Mouse (Mus musculus) kidney, embryonic 16.5 days (tissue): ENCODE measurements at regions not wholly inside any gene's neighbourhood (a gene's known extent, or its start where the extent isn't known, plus 50 kb on each side); places are given as distances from the start of the nearest gene placed in this dataset.

Source experiments
- ATAC-seq: fragments of 200-750 bp; cut with Nextera tagmentation; 2 replicates; pipeline ENCODE4 v1.8.0; 2017; ENCODE audit warnings: moderate TSS enrichment; ENCODE audit not compliant: low FRiP score, low TSS enrichment
- H3K27ac ChIP-seq: fragments of 300-500 bp; sonication (generic); 2 replicates; pipeline ENCODE4 v1.5.1; 2014; ENCODE audit warnings: low read length
- H3K27me3 ChIP-seq: fragments of 300-500 bp; sonication (generic); 2 replicates; pipeline ENCODE4 v1.6.1; 2014; ENCODE audit warnings: low read length, control low read depth, mixed read lengths; ENCODE audit not compliant: insufficient read depth
- H3K36me3 ChIP-seq: fragments of 300-500 bp; sonication (generic); 2 replicates; pipeline ENCODE4 v1.6.1; 2014; ENCODE audit warnings: low read length, control low read depth, mixed read lengths; ENCODE audit not compliant: insufficient read depth
- H3K4me1 ChIP-seq: fragments of 300-500 bp; sonication (generic); 2 replicates; pipeline ENCODE4 v1.6.1; 2014; ENCODE audit warnings: low read length, control low read depth, mixed read lengths; ENCODE audit not compliant: insufficient read depth
- H3K4me2 ChIP-seq: fragments of 300-500 bp; sonication (generic); replicated peaks from 2 replicates; pipeline ENCODE4 v1.6.1; 2014; ENCODE audit warnings: low read depth, low read length
- H3K4me3 ChIP-seq: fragments of 300-500 bp; sonication (generic); 2 replicates; pipeline ENCODE4 v1.5.1; 2014; ENCODE audit warnings: mild to moderate bottlenecking, low read length
- H3K9ac ChIP-seq: fragments of 300-500 bp; sonication (generic); replicated peaks from 2 replicates; pipeline ENCODE4 v1.6.1; 2014; ENCODE audit warnings: low read length
- H3K9me3 ChIP-seq: fragments of 300-500 bp; sonication (generic); 2 replicates; pipeline ENCODE4 v1.6.1; 2016; ENCODE audit warnings: low read length, control low read depth
- WGBS: fragments of 180-500 bp; shearing (Covaris S2); extraction: QIAGEN DNeasy Blood & Tissue Kit; methylation state at CpG from one replicate; pipeline ENCODE4 v1.1.7; 2014; 5-methylcytosine and 5-hydroxymethylcytosine counted together

GRCm38 (mm10) chr17:72993134-72993533, 75.0 kb downstream of the Lbh start:
- H3K4me2 ChIP-seq = no peak overlapping the region
- peaks cover 17% of the 10 kb centered on the region for H3K4me1 ChIP-seq
- H3K9me3 ChIP-seq = no peaks in the 10 kb centered on the region
- H3K36me3 ChIP-seq = no peaks in the 10 kb centered on the region
- H3K9ac ChIP-seq = no peak overlapping the region
- H3K27ac ChIP-seq = no peak overlapping the region
- no peaks in the 10 kb centered on the region for H3K27me3 ChIP-seq
- no peak overlapping the region for H3K4me3 ChIP-seq
- no peak for ATAC-seq

- H3K9me3 ChIP-seq = no peaks in the 10 kb centered on the region
Observed at GRCm38 (mm10) chr17:72993626-72994025, 75.5 kb downstream of the Lbh start.

GRCm38 (mm10) chr17:72996539-72996938, 78.4 kb downstream of the Lbh start:
- WGBS = 66% methylated on average over 7 of the region's 7 CpGs
- Histone ChIP-seq H3K27me3 (no peaks in the 10 kb centered on the region), H3K4me2 (no peak overlapping the region), H3K9me3 (no peaks in the 10 kb centered on the region), H3K4me3 (no peak overlapping the region), H3K4me1 (peaks cover 17% of the 10 kb centered on the region), H3K36me3 (no peaks in the 10 kb centered on the region), H3K9ac (no peak overlapping the region; the same call in 1 of the 2 replicates), H3K27ac (no peak overlapping the region; the same call in 1 of the 2 replicates)
- ATAC-seq = no peak

More at GRCm38 (mm10) chr17:72993626-72994025, 75.5 kb downstream of the Lbh start:
- 73% methylated on average over 7 of the region's 7 CpGs for WGBS
- Histone ChIP-seq H3K36me3 (no peaks in the 10 kb centered on the region), H3K4me3 (no peak overlapping the region), H3K4me2 (no peak overlapping the region), H3K27ac (no peak overlapping the region), H3K4me1 (peaks cover 17% of the 10 kb centered on the region), H3K9ac (no peak overlapping the region), H3K27me3 (no peaks in the 10 kb centered on the region)
- ATAC-seq = no peak

- Histone ChIP-seq H3K9ac (no peak overlapping the region), H3K4me3 (no peak overlapping the region), H3K4me1 (peaks cover 17% of the 10 kb centered on the region), H3K9me3 (no peaks in the 10 kb centered on the region), H3K4me2 (no peak overlapping the region), H3K27ac (peak overlapping the region; percentile 60), H3K36me3 (no peaks in the 10 kb centered on the region), H3K27me3 (no peaks in the 10 kb centered on the region)
- WGBS = 3% methylated on average over 5 of the region's 5 CpGs
- peak; percentile 82 for ATAC-seq
Observed at GRCm38 (mm10) chr17:72997301-72997921, 79.3 kb downstream of the Lbh start.

- Histone ChIP-seq H3K4me1 (0 out of 2 replicates have a peak, but pooled peaks cover 2% of the 10 kb centered on the region), H3K9me3 (no peaks in the 10 kb centered on the region), H3K27me3 (no peaks in the 10 kb centered on the region), H3K4me3 (no peak overlapping the region), H3K9ac (no peak overlapping the region), H3K4me2 (no peak overlapping the region), H3K36me3 (no peaks in the 10 kb centered on the region), H3K27ac (no peak overlapping the region)
- WGBS = 37% methylated on average over 9 of the region's 9 CpGs
- no peak for ATAC-seq
Observed at GRCm38 (mm10) chr17:73005100-73005499, 87.0 kb downstream of the Lbh start.

- no peaks in the 10 kb centered on the region for H3K9me3 ChIP-seq
- H3K4me2 ChIP-seq = no peak overlapping the region
- H3K9ac ChIP-seq = no peak overlapping the region
- WGBS = 55% methylated on average over 4 of the region's 4 CpGs
- peak overlapping the region; percentile 37; the same call in 1 of the 2 replicates for H3K27ac ChIP-seq
- peaks cover 18% of the 10 kb centered on the region for H3K4me1 ChIP-seq
- no peaks in the 10 kb centered on the region for H3K27me3 ChIP-seq
- no peaks in the 10 kb centered on the region for H3K36me3 ChIP-seq
- H3K4me3 ChIP-seq = no peak overlapping the region
- ATAC-seq = no peak
Observed at GRCm38 (mm10) chr17:73008901-73009300, 90.8 kb downstream of the Lbh start.

GRCm38 (mm10) chr17:73009962-73010361, 91.9 kb downstream of the Lbh start:
- Histone ChIP-seq H3K4me2 (no peak overlapping the region), H3K9ac (no peak overlapping the region), H3K4me3 (no peak overlapping the region), H3K27me3 (no peaks in the 10 kb centered on the region), H3K4me1 (peaks cover 21% of the 10 kb centered on the region), H3K9me3 (no peaks in the 10 kb centered on the region), H3K36me3 (no peaks in the 10 kb centered on the region), H3K27ac (peak overlapping the region; percentile 37; the same call in 1 of the 2 replicates)
- no peak for ATAC-seq
- WGBS = 61% methylated on average over 4 of the region's 4 CpGs

- no peak overlapping the region; the same call in 1 of the 2 replicates for H3K27ac ChIP-seq
- peak; percentile 24; the same call in 1 of the 2 replicates for ATAC-seq
- H3K4me2 ChIP-seq = no peak overlapping the region
- no peaks in the 10 kb centered on the region for H3K27me3 ChIP-seq
- no peak overlapping the region for H3K4me3 ChIP-seq
- 23% methylated on average over 6 of the region's 6 CpGs for WGBS
- no peaks in the 10 kb centered on the region for H3K9me3 ChIP-seq
- no peaks in the 10 kb centered on the region for H3K36me3 ChIP-seq
- H3K4me1 ChIP-seq = peaks cover 21% of the 10 kb centered on the region
- no peak overlapping the region for H3K9ac ChIP-seq
Observed at GRCm38 (mm10) chr17:73012356-73012755, 94.3 kb downstream of the Lbh start.

GRCm38 (mm10) chr17:73012954-73013353, 94.8 kb upstream of the Lclat1 start:
- peaks cover 21% of the 10 kb centered on the region for H3K4me1 ChIP-seq
- H3K9ac ChIP-seq = no peak overlapping the region
- H3K27me3 ChIP-seq = no peaks in the 10 kb centered on the region
- no peak overlapping the region for H3K27ac ChIP-seq
- no peaks in the 10 kb centered on the region for H3K9me3 ChIP-seq
- no peak overlapping the region for H3K4me3 ChIP-seq
- 31% methylated on average over 5 of the region's 5 CpGs for WGBS
- ATAC-seq = 0 out of 2 replicates have a peak, but pooled peaks have one; percentile 16
- H3K4me2 ChIP-seq = no peak overlapping the region
- no peaks in the 10 kb centered on the region for H3K36me3 ChIP-seq

GRCm38 (mm10) chr17:73014090-73014853, 93.5 kb upstream of the Lclat1 start:
- Histone ChIP-seq H3K27ac (no peak overlapping the region), H3K4me3 (no peak overlapping the region), H3K36me3 (no peaks in the 10 kb centered on the region), H3K9me3 (no peaks in the 10 kb centered on the region), H3K9ac (no peak overlapping the region), H3K4me1 (peaks cover 21% of the 10 kb centered on the region), H3K4me2 (no peak overlapping the region), H3K27me3 (no peaks in the 10 kb centered on the region)
- 45% methylated on average over 9 of the region's 9 CpGs for WGBS
- no peak for ATAC-seq
